Mouse (Mus musculus) cerebellum, adult 18-20 months (tissue): Measurements from ENCODE around the gene Olfr746.

Experiments used
- DNase-seq, 2 experiments: peaks; one replicate each; pipeline ENCODE4 v3.0.0; 2021

Olfr746 gene

GRCm38 (mm10) chr14:50646783-50647182, at the start of gene Olfr746:
Gene Olfr746, plus strand, starts transcription at chr14:50647083.
- no peak for DNase-seq

- no peak for DNase-seq
Observed at GRCm38 (mm10) chr14:50614579-50614978, 32.3 kb upstream of the Olfr746 start, which contains the start of gene Olfr744. Gene Olfr744, plus strand, starts transcription at chr14:50614879.

GRCm38 (mm10) chr14:50639088-50639487, 7.8 kb upstream of the Olfr746 start, which contains the start of gene Olfr745:
Gene Olfr745, plus strand, starts transcription at chr14:50639388.
- no peak for DNase-seq

GRCm38 (mm10) chr14:50693106-50693505, 46.2 kb downstream of the Olfr746 start, which contains the start of gene Olfr747:
Gene Olfr747, minus strand, starts transcription at chr14:50693206.
- DNase-seq = no peak
